ENCODE assay signal across 16 mouse cellular contexts in genomic region chr1:91446511-91446910, GRCm38 (mm10). TPM values are rescaled to one million over a fixed set of nuclear protein-coding genes. Genes with fewer than 3 reads are reported as not detected.
DNase-seq lines count a peak whose midpoint lies in the region; ATAC-seq and TF ChIP-seq lines count a peak whose summit lies in the region.
"Had no signal": no experiment of that assay in that cellular context is flagged by ENCODE, and none has a peak within 500 bp of the region (broad histone marks: within the 10 kb centered on the region; RNA-seq: fewer than 3 reads in every experiment).

No protein-coding gene starts in this region.

- intact Hi-C loops in heart, postnatal 25 days (cut with DNase I), result no loop called here

- H3K4me1 ChIP-seq in heart, embryonic 15.5 days (replicated peaks), result peaks cover 51% of the 10 kb centered on the region
- peaks cover 28% of the 10 kb centered on the region for H3K4me1 ChIP-seq in limb, embryonic 15.5 days
- peaks cover 11% of the 10 kb centered on the region for H3K4me1 ChIP-seq in limb, embryonic 10.5 days
- peaks cover 5% of the 10 kb centered on the region for H3K4me1 ChIP-seq in embryonic fibroblast, embryonic 13.5 days (ENCODE audit: control insufficient read depth, insufficient read depth, low read length)
- H3K4me1 ChIP-seq: forebrain, embryonic 15.5 days had no signal

- ATAC-seq in heart, embryonic 15.5 days (replicated peaks; ENCODE audit: insufficient number of reproducible peaks, insufficient read depth, low FRiP score, low read depth), result no peak
- no peak for ATAC-seq in limb, embryonic 15.5 days (ENCODE audit: insufficient number of reproducible peaks, low FRiP score, low TSS enrichment, low read depth)
- ATAC-seq: forebrain, embryonic 15.5 days; midbrain, embryonic 16.5 days had no signal

- no peak overlapping the region for H3K4me3 ChIP-seq in heart, embryonic 15.5 days
- H3K4me3 ChIP-seq in limb, embryonic 15.5 days, result no peak overlapping the region
- no peak overlapping the region for H3K4me3 ChIP-seq in limb, embryonic 10.5 days
- no peak overlapping the region for H3K4me3 ChIP-seq in embryonic fibroblast, embryonic 13.5 days (ENCODE audit: insufficient read depth, low read length)
- H3K4me3 ChIP-seq: forebrain, embryonic 15.5 days; stomach, embryonic 15.5 days had no signal

- TF ChIP-seq POLR2A in embryonic fibroblast, embryonic 13.5 days (IDR thresholded peaks at IDR 0.05; ENCODE audit: low read depth, low read length), result no peak

- no peak for TF ChIP-seq CTCF in embryonic fibroblast, embryonic 13.5 days (IDR thresholded peaks at IDR 0.05; ENCODE audit: borderline replicate concordance, insufficient read depth, low read length)

- peaks cover 22% of the 10 kb centered on the region for H3K36me3 ChIP-seq in heart, embryonic 15.5 days
- peaks cover 43% of the 10 kb centered on the region for H3K36me3 ChIP-seq in limb, embryonic 15.5 days
- H3K36me3 ChIP-seq in limb, embryonic 10.5 days, result peaks cover 16% of the 10 kb centered on the region

- H3K27me3 ChIP-seq in heart, embryonic 15.5 days, result no peaks in the 10 kb centered on the region
- H3K27me3 ChIP-seq in limb, embryonic 15.5 days, result no peaks in the 10 kb centered on the region
- H3K27me3 ChIP-seq in limb, embryonic 10.5 days (ENCODE audit: low read depth, poor library complexity, severe bottlenecking), result no peaks in the 10 kb centered on the region
- H3K27me3 ChIP-seq: CH12.LX; forebrain, embryonic 15.5 days; stomach, embryonic 15.5 days had no signal

- no peak overlapping the region for H3K4me2 ChIP-seq in heart, embryonic 15.5 days
- no peak overlapping the region for H3K4me2 ChIP-seq in limb, embryonic 15.5 days
- H3K4me2 ChIP-seq: forebrain, embryonic 15.5 days; hindbrain, embryonic 14.5 days; stomach, embryonic 15.5 days had no signal

- peak overlapping the region; percentile 86 for H3K27ac ChIP-seq in heart, embryonic 15.5 days
- H3K27ac ChIP-seq in limb, embryonic 15.5 days, result peak overlapping the region; percentile 78
- no peak overlapping the region for H3K27ac ChIP-seq in limb, embryonic 10.5 days
- H3K27ac ChIP-seq in embryonic fibroblast, embryonic 13.5 days (ENCODE audit: insufficient read depth, low read length), result peak overlapping the region; percentile 1; the same call in 1 of the 2 replicates
- H3K27ac ChIP-seq: forebrain, embryonic 15.5 days; hindbrain, embryonic 14.5 days; stomach, embryonic 15.5 days had no signal

- DNase-seq in adrenal gland, postnatal 10 days, result peak; percentile 39
- DNase-seq in adrenal gland, adult 2 months, result no peak
- no peak for DNase-seq in heart, postnatal 25 days (ENCODE audit: low spot score)
- no peak for DNase-seq in limb, embryonic 10.5 days (ENCODE audit: low spot score)
- DNase-seq in layer of hippocampus, postnatal 14 days (ENCODE audit: low spot score in 2 of 2), result no peak
- DNase-seq: cerebellum, adult 18-20 months; gastrocnemius, postnatal 10 days; left cerebral cortex, postnatal 4 days had no signal

- WGBS in heart, embryonic 15.5 days, result 74% methylated on average over 4 of the region's 4 CpGs
- WGBS in limb, embryonic 15.5 days, result 79% methylated on average over 4 of the region's 4 CpGs
- 90% methylated on average over 4 of the region's 4 CpGs for WGBS in limb, embryonic 10.5 days

- H3K9ac ChIP-seq in heart, embryonic 15.5 days, result no peak overlapping the region
- no peak overlapping the region for H3K9ac ChIP-seq in limb, embryonic 15.5 days
- H3K9ac ChIP-seq: forebrain, embryonic 15.5 days; hindbrain, embryonic 14.5 days; stomach, embryonic 15.5 days had no signal

- 0 out of 2 replicates have a peak, but pooled peaks cover 4% of the 10 kb centered on the region for H3K9me3 ChIP-seq in heart, embryonic 15.5 days (replicated peaks)
- H3K9me3 ChIP-seq in limb, embryonic 15.5 days, result no peaks in the 10 kb centered on the region
- H3K9me3 ChIP-seq in limb, embryonic 10.5 days (replicated peaks), result no peaks in the 10 kb centered on the region
- H3K9me3 ChIP-seq: forebrain, embryonic 15.5 days; stomach, embryonic 15.5 days had no signal

RNA-seq across cellular contexts. Expression of gene Per2, which starts 12.6 kb away (rescaled TPM):
- 10 to 100 TPM; 15.6 to 37.9 TPM for total RNA-seq in adrenal gland, postnatal 10 days (2021)
- total RNA-seq in adrenal gland, adult 2 months (2021), result 10 to 100 TPM; 22.2 to 68.7 TPM
- polyA plus RNA-seq in adrenal gland, adult 2 months (2012; rRNA removed), result 24.7 and 40.0 TPM in 2 replicates
- 4.5 and 5.0 TPM in 2 replicates for polyA plus RNA-seq in heart, embryonic 15.5 days (2015; fragmentation: Nextera tagmentation; extraction: Ambion mirVana)
- total RNA-seq in heart, postnatal 25 days (2021), result 10 to 100 TPM in 1 of 2 experiments, 1 to 10 TPM in 1; 2.1 to 11.7 TPM
- 3.7 and 4.6 TPM in 2 replicates for polyA plus RNA-seq in limb, embryonic 15.5 days (2015; fragmentation: Nextera tagmentation; extraction: Ambion mirVana)
- polyA plus RNA-seq in limb, embryonic 10.5 days (2016; fragmentation: Nextera tagmentation; extraction: Ambion mirVana), result 1.8 and 2.4 TPM in 2 replicates
- polyA plus RNA-seq in embryonic fibroblast, embryonic 13.5 days (2011; ENCODE audit: insufficient read length, low read depth, missing spikeins), result 2.5 and 7.4 TPM in 2 replicates
- total RNA-seq in layer of hippocampus, postnatal 14 days (2021), result 10 to 100 TPM; 24.2 to 28.6 TPM

RNA-seq across cellular contexts. Expression of gene Hes6, which starts 32.7 kb away (rescaled TPM):
- 100 to 1,000 TPM in 1 of 2 experiments, 10 to 100 TPM in 1; 49.5 to 137 TPM for total RNA-seq in adrenal gland, postnatal 10 days (2021)
- total RNA-seq in adrenal gland, adult 2 months (2021), result 100 to 1,000 TPM; 190 to 273 TPM
- polyA plus RNA-seq in adrenal gland, adult 2 months (2012; rRNA removed), result 252 and 309 TPM in 2 replicates
- 72.4 and 128 TPM in 2 replicates for polyA plus RNA-seq in heart, embryonic 15.5 days (2015; fragmentation: Nextera tagmentation; extraction: Ambion mirVana)
- 10 to 100 TPM; 16.6 to 18.3 TPM for total RNA-seq in heart, postnatal 25 days (2021)
- 73.6 and 91.2 TPM in 2 replicates for polyA plus RNA-seq in limb, embryonic 15.5 days (2015; fragmentation: Nextera tagmentation; extraction: Ambion mirVana)
- 86.2 and 111 TPM in 2 replicates for polyA plus RNA-seq in limb, embryonic 10.5 days (2016; fragmentation: Nextera tagmentation; extraction: Ambion mirVana)
- polyA plus RNA-seq in embryonic fibroblast, embryonic 13.5 days (2011; ENCODE audit: insufficient read length, low read depth, missing spikeins), result 9.2 and 9.9 TPM in 2 replicates
- total RNA-seq in layer of hippocampus, postnatal 14 days (2021), result 10 to 100 TPM; 20.6 to 21.9 TPM

RNA-seq across cellular contexts. Expression of gene Ilkap, which starts 47.9 kb away (rescaled TPM):
- 10 to 100 TPM; 82.9 to 83.7 TPM for total RNA-seq in adrenal gland, postnatal 10 days (2021)
- 10 to 100 TPM; 88.8 to 94.7 TPM for total RNA-seq in adrenal gland, adult 2 months (2021)
- polyA plus RNA-seq in adrenal gland, adult 2 months (2012; rRNA removed), result 121 and 122 TPM in 2 replicates
- 96.7 and 110 TPM in 2 replicates for polyA plus RNA-seq in heart, embryonic 15.5 days (2015; fragmentation: Nextera tagmentation; extraction: Ambion mirVana)
- total RNA-seq in heart, postnatal 25 days (2021), result 10 to 100 TPM; 41.3 to 48.1 TPM
- polyA plus RNA-seq in limb, embryonic 15.5 days (2015; fragmentation: Nextera tagmentation; extraction: Ambion mirVana), result 143 and 155 TPM in 2 replicates
- 185 and 190 TPM in 2 replicates for polyA plus RNA-seq in limb, embryonic 10.5 days (2016; fragmentation: Nextera tagmentation; extraction: Ambion mirVana)
- 64.5 and 66.5 TPM in 2 replicates for polyA plus RNA-seq in embryonic fibroblast, embryonic 13.5 days (2011; ENCODE audit: insufficient read length, low read depth, missing spikeins)
- 10 to 100 TPM; 63.6 to 63.7 TPM for total RNA-seq in layer of hippocampus, postnatal 14 days (2021)

RNA-seq across cellular contexts. Expression of gene Traf3ip1, which starts 47.9 kb away (rescaled TPM):
- 1 to 10 TPM; 8.0 to 9.1 TPM for total RNA-seq in adrenal gland, postnatal 10 days (2021)
- total RNA-seq in adrenal gland, adult 2 months (2021), result 10 to 100 TPM; 10.1 to 11.8 TPM
- polyA plus RNA-seq in adrenal gland, adult 2 months (2012; rRNA removed), result 6.2 and 6.8 TPM in 2 replicates
- polyA plus RNA-seq in heart, embryonic 15.5 days (2015; fragmentation: Nextera tagmentation; extraction: Ambion mirVana), result 3.9 and 6.1 TPM in 2 replicates
- total RNA-seq in heart, postnatal 25 days (2021), result 1 to 10 TPM; 5.7 to 5.9 TPM
- polyA plus RNA-seq in limb, embryonic 15.5 days (2015; fragmentation: Nextera tagmentation; extraction: Ambion mirVana), result 6.2 and 6.9 TPM in 2 replicates
- 12.5 and 12.9 TPM in 2 replicates for polyA plus RNA-seq in limb, embryonic 10.5 days (2016; fragmentation: Nextera tagmentation; extraction: Ambion mirVana)
- 8.0 and 8.8 TPM in 2 replicates for polyA plus RNA-seq in embryonic fibroblast, embryonic 13.5 days (2011; ENCODE audit: insufficient read length, low read depth, missing spikeins)
- total RNA-seq in layer of hippocampus, postnatal 14 days (2021), result 10 to 100 TPM; 11.6 to 12.6 TPM
